Mouse (Mus musculus) heart, postnatal 10 days (tissue): ENCODE results near the gene Ddah2. TPM values are rescaled to one million over a fixed set of nuclear protein-coding genes. Genes with fewer than 3 reads are reported as not detected.

Experiments
- DNase-seq, 2 experiments: peaks; one replicate each; pipeline ENCODE4 v3.0.0; 2021
- intact Hi-C: fragments of 180-260 bp; cut with DNase I; formaldehyde crosslinking; loops from one replicate; pipeline ENCODE4 v1.15.1; 2025
- total RNA-seq, 2 experiments: library from RNA; stranded (reverse); gene quantifications; 2 replicates each; pipeline ENCODE4 v1.2.3; 2021

Ddah2 gene
- total RNA-seq, 2 experiments from 2014 or later = 84.5 to 86.1 TPM

GRCm38 (mm10) chr17:35048149-35048931, 10.5 kb upstream of the Ddah2 start:
- DNase-seq = peak; percentile 64 to 68
- intact Hi-C loops = no loop called here

- no peak for DNase-seq
- intact Hi-C loops = no loop called here
Measured at GRCm38 (mm10) chr17:35048932-35049440, 9.8 kb upstream of the Ddah2 start.

- intact Hi-C loops = no loop called here
- DNase-seq = peak; percentile 70 to 71
Measured at GRCm38 (mm10) chr17:35049561-35050016, 9.2 kb upstream of the Ddah2 start, which contains the start of gene Clic1. Gene Clic1 (plus strand): TSS chr17:35049966.

- intact Hi-C loops = no loop called here
Measured at GRCm38 (mm10) chr17:35050126-35050750, 8.6 kb upstream of the Ddah2 start.

GRCm38 (mm10) chr17:35051156-35052086, 7.4 kb upstream of the Ddah2 start:
- intact Hi-C loops = no loop called here
- DNase-seq = peak; percentile 90 to 91

More at GRCm38 (mm10) chr17:35050126-35050750, 8.6 kb upstream of the Ddah2 start:
- DNase-seq = peak; percentile 87

- intact Hi-C loops = no loop called here
- DNase-seq = no peak
Measured at GRCm38 (mm10) chr17:35052271-35052798, 6.5 kb upstream of the Ddah2 start.

GRCm38 (mm10) chr17:35055691-35056495, 2.9 kb upstream of the Ddah2 start:
- intact Hi-C loops = no loop called here

GRCm38 (mm10) chr17:35057090-35057489, 1.7 kb upstream of the Ddah2 start:
- intact Hi-C loops = no loop called here
- no peak for DNase-seq

More at GRCm38 (mm10) chr17:35055691-35056495, 2.9 kb upstream of the Ddah2 start:
- DNase-seq = no peak

- no peak for DNase-seq
- intact Hi-C loops = loop anchor here (2.0 kb wide), 1 partner anchor 30 kb away; the partner anchor contains the start of gene Abhd16a
Measured at GRCm38 (mm10) chr17:35058316-35058715, 519 bp upstream of the Ddah2 start.

GRCm38 (mm10) chr17:35060071-35060470, 1.2 kb downstream of the Ddah2 start:
- DNase-seq = no peak
- intact Hi-C loops = loop anchor here (5.0 kb wide), 1 partner anchor 47 kb away; the partner anchor contains the start of gene Ly6g5c

GRCm38 (mm10) chr17:35060737-35061297, 2.0 kb downstream of the Ddah2 start:
- DNase-seq = no peak
- intact Hi-C loops = loop anchor here (5.0 kb wide), 1 partner anchor 46 kb away; the partner anchor contains the start of gene Ly6g5c

GRCm38 (mm10) chr17:35061299-35061698, 2.5 kb downstream of the Ddah2 start:
- no peak for DNase-seq
- intact Hi-C loops = loop anchor here (5.0 kb wide), 1 partner anchor 46 kb away; the partner anchor contains the start of gene Ly6g5c

GRCm38 (mm10) chr17:35063466-35063865, 4.6 kb downstream of the Ddah2 start:
- peak in 1 of 2 experiments; percentile 59 for DNase-seq
- intact Hi-C loops = loop anchor here (5.0 kb wide), 1 partner anchor 44 kb away; the partner anchor contains the start of gene Ly6g5c

GRCm38 (mm10) chr17:35064378-35064877, 5.6 kb downstream of the Ddah2 start:
- no peak for DNase-seq
- intact Hi-C loops = loop anchor here (5.0 kb wide), 1 partner anchor 43 kb away; the partner anchor contains the start of gene Ly6g5c

- peak in 1 of 2 experiments; percentile 62 for DNase-seq
- intact Hi-C loops = loop anchor here (5.0 kb wide), 1 partner anchor 42 kb away; the partner anchor contains the start of gene Ly6g5c
Measured at GRCm38 (mm10) chr17:35064951-35065947, 6.4 kb downstream of the Ddah2 start, which contains the start of gene Ly6g6c. Gene Ly6g6c (plus strand): TSS chr17:35065388.

GRCm38 (mm10) chr17:35066084-35066483, 7.2 kb downstream of the Ddah2 start, which contains the start of gene Mpig6b:
Gene Mpig6b (minus strand): TSS chr17:35066184.
- DNase-seq = no peak
- intact Hi-C loops = no loop called here
